Mouse (Mus musculus) G1E (cell line): Measurements from ENCODE around the gene Fig4.

Source experiments
- CTCF ChIP-seq: IDR thresholded peaks from 2 replicates; pipeline ENCODE4 v1.5.1; 2012; ENCODE audit warnings: low read depth, low read length, inconsistent platforms, mixed read lengths
- GATA1 ChIP-seq: IDR thresholded peaks from 2 replicates; pipeline ENCODE4 v1.6.1; 2012; ENCODE audit warnings: borderline replicate concordance, low read length, inconsistent platforms, mixed read lengths
- GATA2 ChIP-seq: IDR thresholded peaks from 2 replicates; pipeline ENCODE4 v1.6.1; 2012; ENCODE audit warnings: low read depth, low read length, inconsistent platforms, borderline replicate concordance
- POLR2AphosphoS5 ChIP-seq: IDR thresholded peaks from 2 replicates; pipeline ENCODE4 v1.6.1; 2012; ENCODE audit warnings: low read depth, low read length, inconsistent platforms; ENCODE audit not compliant: insufficient replicate concordance

- no peak for TF ChIP-seq CTCF
- no peak for TF ChIP-seq GATA2
- TF ChIP-seq GATA1, result no peak
- no peak for TF ChIP-seq POLR2AphosphoS5
Measured at GRCm38 (mm10) chr10:41315866-41316265, 12.8 kb upstream of the Fig4 start.
